In the genomic region with DNA sequence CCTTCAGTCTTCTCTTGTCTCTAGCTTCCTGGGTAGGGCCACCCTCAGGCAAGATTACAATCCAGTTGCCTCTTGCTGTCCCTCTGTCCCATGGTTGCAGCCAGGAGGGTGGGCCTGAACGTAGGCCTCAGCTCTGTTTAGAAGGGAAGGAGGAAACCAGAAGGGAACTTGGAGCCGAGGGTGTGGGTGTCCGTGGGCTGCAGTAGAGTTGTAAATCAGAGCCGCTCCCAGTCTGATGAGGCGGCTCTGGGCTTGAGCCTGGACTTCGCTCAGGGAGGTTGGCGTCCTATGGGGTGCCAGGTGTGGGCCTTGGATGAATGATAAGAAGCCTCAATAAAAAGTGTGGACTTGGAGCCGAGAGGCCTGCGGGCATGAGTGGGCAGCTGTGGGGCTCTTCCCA, we compare ENCODE assay signal across 16 mouse cellular contexts. TPM values are rescaled to one million over a fixed set of nuclear protein-coding genes. Genes with fewer than 3 reads are reported as not detected.
A peak's percentile ranks its signal among the peaks of the same experiment; 100 is the strongest.
DNase-seq lines count a peak whose midpoint lies in the region; ATAC-seq lines count a peak whose summit lies in the region.
"Had no signal": no experiment of that assay in that cellular context is flagged by ENCODE, and none has a peak within 500 bp of the region (broad histone marks: within the 10 kb centered on the region; RNA-seq: fewer than 3 reads in every experiment).

No protein-coding gene starts in this region.

- H3K4me2 ChIP-seq in kidney, embryonic 14.5 days (replicated peaks; ENCODE audit: low read depth, low read length): no peak overlapping the region
- no peak overlapping the region for H3K4me2 ChIP-seq in midbrain, embryonic 12.5 days (replicated peaks)
- H3K4me2 ChIP-seq in midbrain, embryonic 15.5 days: no peak overlapping the region
- H3K4me2 ChIP-seq in stomach, embryonic 16.5 days (ENCODE audit: low read depth, low read length): peak overlapping the region; percentile 52
- H3K4me2 ChIP-seq: heart, embryonic 12.5 days; limb, embryonic 12.5 days; neural tube, embryonic 12.5 days had no signal

- H3K9ac ChIP-seq in kidney, embryonic 14.5 days (ENCODE audit: low read depth, low read length): peak overlapping the region; percentile 34; the same call in 1 of the 2 replicates
- peak overlapping the region; percentile 31; the same call in 1 of the 2 replicates for H3K9ac ChIP-seq in midbrain, embryonic 12.5 days (replicated peaks)
- H3K9ac ChIP-seq in midbrain, embryonic 15.5 days: no peak overlapping the region
- peak overlapping the region; percentile 56 for H3K9ac ChIP-seq in stomach, embryonic 16.5 days (ENCODE audit: low read length)
- H3K9ac ChIP-seq: heart, embryonic 12.5 days; limb, embryonic 12.5 days; neural tube, embryonic 12.5 days had no signal

- no peak for ATAC-seq in kidney, embryonic 14.5 days (ENCODE audit: low FRiP score, low TSS enrichment)
- no peak for ATAC-seq in midbrain, embryonic 12.5 days (ENCODE audit: low FRiP score, low read depth)
- no peak for ATAC-seq in midbrain, embryonic 15.5 days (replicated peaks)
- peak; percentile 13; the same call in 1 of the 2 replicates for ATAC-seq in stomach, embryonic 16.5 days (ENCODE audit: insufficient read depth, low FRiP score)
- ATAC-seq: activated CD4-positive, CD25-positive, alpha-beta regulatory T cell, adult 4 months had no signal

- H3K27me3 ChIP-seq in kidney, embryonic 14.5 days (ENCODE audit: control insufficient read depth, insufficient read depth, low read length): peaks cover 6% of the 10 kb centered on the region; the same call in 1 of the 2 replicates
- 0 out of 2 replicates have a peak, but pooled peaks cover 7% of the 10 kb centered on the region for H3K27me3 ChIP-seq in midbrain, embryonic 12.5 days
- H3K27me3 ChIP-seq in midbrain, embryonic 15.5 days (replicated peaks): no peaks in the 10 kb centered on the region
- no peaks in the 10 kb centered on the region for H3K27me3 ChIP-seq in limb, embryonic 10.5 days (ENCODE audit: low read depth, poor library complexity, severe bottlenecking)
- no peaks in the 10 kb centered on the region for H3K27me3 ChIP-seq in stomach, embryonic 16.5 days (ENCODE audit: control insufficient read depth, insufficient read depth, low read length)
- H3K27me3 ChIP-seq: heart, embryonic 12.5 days; limb, embryonic 12.5 days; neural tube, embryonic 12.5 days had no signal

- WGBS in kidney, embryonic 14.5 days: 43% methylated on average over 9 of the region's 9 CpGs
- 85% methylated on average over 9 of the region's 9 CpGs for WGBS in midbrain, embryonic 12.5 days
- WGBS in midbrain, embryonic 15.5 days: 80% methylated on average over 9 of the region's 9 CpGs
- 67% methylated on average over 9 of the region's 9 CpGs for WGBS in limb, embryonic 10.5 days
- 52% methylated on average over 9 of the region's 9 CpGs for whole genome bisulfite sequencing in stomach, embryonic 16.5 days

- H3K9me3 ChIP-seq in kidney, embryonic 14.5 days (ENCODE audit: control insufficient read depth, low read length): no peaks in the 10 kb centered on the region; the same call in 1 of the 2 replicates
- H3K9me3 ChIP-seq in midbrain, embryonic 12.5 days: no peaks in the 10 kb centered on the region
- no peaks in the 10 kb centered on the region for H3K9me3 ChIP-seq in midbrain, embryonic 15.5 days
- H3K9me3 ChIP-seq in limb, embryonic 10.5 days (replicated peaks): no peaks in the 10 kb centered on the region
- no peaks in the 10 kb centered on the region for H3K9me3 ChIP-seq in stomach, embryonic 16.5 days (replicated peaks; ENCODE audit: control insufficient read depth, low read length)
- H3K9me3 ChIP-seq: hindbrain, embryonic 10.5 days; neural tube, embryonic 12.5 days had no signal

- H3K27ac ChIP-seq in kidney, embryonic 14.5 days (ENCODE audit: low read depth, low read length): no peak overlapping the region
- no peak overlapping the region for H3K27ac ChIP-seq in midbrain, embryonic 12.5 days (replicated peaks)
- H3K27ac ChIP-seq in midbrain, embryonic 15.5 days: no peak overlapping the region
- 0 out of 2 replicates have a peak overlapping the region, but pooled peaks have one; percentile 28 for H3K27ac ChIP-seq in limb, embryonic 10.5 days
- peak overlapping the region; percentile 80 for H3K27ac ChIP-seq in stomach, embryonic 16.5 days (ENCODE audit: low read length)
- H3K27ac ChIP-seq: hindbrain, embryonic 10.5 days; limb, embryonic 12.5 days; neural tube, embryonic 12.5 days had no signal

- DNase-seq in kidney, adult 9 months: no peak
- no peak for DNase-seq in limb, embryonic 10.5 days (ENCODE audit: low spot score)
- DNase-seq in urinary bladder, postnatal 36 days (ENCODE audit: low spot score in 2 of 2): no peak
- DNase-seq: cerebellum, adult 8-10 months; midbrain, embryonic 14.5 days; thymus, postnatal 4 days had no signal

- no peak overlapping the region for H3K4me3 ChIP-seq in kidney, embryonic 14.5 days (ENCODE audit: low read length)
- H3K4me3 ChIP-seq in midbrain, embryonic 12.5 days: no peak overlapping the region
- no peak overlapping the region for H3K4me3 ChIP-seq in midbrain, embryonic 15.5 days
- no peak overlapping the region for H3K4me3 ChIP-seq in limb, embryonic 10.5 days
- peak overlapping the region; percentile 35 for H3K4me3 ChIP-seq in stomach, embryonic 16.5 days (replicated peaks; ENCODE audit: low read length)
- H3K4me3 ChIP-seq: heart, embryonic 12.5 days; hindbrain, embryonic 10.5 days; limb, embryonic 12.5 days; neural tube, embryonic 12.5 days had no signal

- no peaks in the 10 kb centered on the region for H3K4me1 ChIP-seq in kidney, embryonic 14.5 days (ENCODE audit: control insufficient read depth, insufficient read depth, low read length)
- H3K4me1 ChIP-seq in midbrain, embryonic 12.5 days: 0 out of 2 replicates have a peak, but pooled peaks cover 3% of the 10 kb centered on the region
- H3K4me1 ChIP-seq in midbrain, embryonic 15.5 days: no peaks in the 10 kb centered on the region
- peaks cover 23% of the 10 kb centered on the region for H3K4me1 ChIP-seq in limb, embryonic 10.5 days
- H3K4me1 ChIP-seq in stomach, embryonic 16.5 days (ENCODE audit: control insufficient read depth, insufficient read depth, low read length): no peaks in the 10 kb centered on the region
- H3K4me1 ChIP-seq: heart, embryonic 12.5 days; neural tube, embryonic 12.5 days had no signal

- H3K36me3 ChIP-seq in kidney, embryonic 14.5 days (ENCODE audit: control insufficient read depth, insufficient read depth, low read length): peaks cover 19% of the 10 kb centered on the region
- peaks cover 35% of the 10 kb centered on the region for H3K36me3 ChIP-seq in midbrain, embryonic 12.5 days
- H3K36me3 ChIP-seq in midbrain, embryonic 15.5 days (replicated peaks): peaks cover 17% of the 10 kb centered on the region; the same call in 1 of the 2 replicates
- H3K36me3 ChIP-seq in limb, embryonic 10.5 days: peaks cover 34% of the 10 kb centered on the region
- peaks cover 15% of the 10 kb centered on the region for H3K36me3 ChIP-seq in stomach, embryonic 16.5 days (ENCODE audit: control insufficient read depth, insufficient read depth, low read length)

RNA-seq across cellular contexts. Expression of a gene that starts 12.3 kb away (rescaled TPM):
- polyA plus RNA-seq in kidney, embryonic 14.5 days (2014; fragmentation: Nextera tagmentation; extraction: Ambion mirVana): 38.3 and 46.0 TPM in 2 replicates
- polyA plus RNA-seq in midbrain, embryonic 12.5 days (2016; fragmentation: Nextera tagmentation; extraction: Ambion mirVana): 90.8 and 96.9 TPM in 2 replicates
- polyA plus RNA-seq in midbrain, embryonic 15.5 days (2015; fragmentation: Nextera tagmentation; extraction: Ambion mirVana): 107 and 111 TPM in 2 replicates
- polyA plus RNA-seq in limb, embryonic 10.5 days (2016; fragmentation: Nextera tagmentation; extraction: Ambion mirVana): 72.5 and 74.9 TPM in 2 replicates
- polyA plus RNA-seq in stomach, embryonic 16.5 days (2015; fragmentation: Nextera tagmentation; extraction: Ambion mirVana): 77.2 and 98.4 TPM in 2 replicates

RNA-seq across cellular contexts. Expression of a gene that starts 22.7 kb away (rescaled TPM):
- polyA plus RNA-seq in kidney, embryonic 14.5 days (2014; fragmentation: Nextera tagmentation; extraction: Ambion mirVana): 7.2 and 12.4 TPM in 2 replicates
- polyA plus RNA-seq in midbrain, embryonic 12.5 days (2016; fragmentation: Nextera tagmentation; extraction: Ambion mirVana): 13.6 and 14.2 TPM in 2 replicates
- polyA plus RNA-seq in midbrain, embryonic 15.5 days (2015; fragmentation: Nextera tagmentation; extraction: Ambion mirVana): 16.1 and 16.4 TPM in 2 replicates
- 11.4 and 13.0 TPM in 2 replicates for polyA plus RNA-seq in limb, embryonic 10.5 days (2016; fragmentation: Nextera tagmentation; extraction: Ambion mirVana)
- polyA plus RNA-seq in stomach, embryonic 16.5 days (2015; fragmentation: Nextera tagmentation; extraction: Ambion mirVana): 9.3 and 11.2 TPM in 2 replicates

RNA-seq across cellular contexts. Expression of a gene that starts 28.5 kb away (rescaled TPM):
- 16.4 and 19.7 TPM in 2 replicates for polyA plus RNA-seq in kidney, embryonic 14.5 days (2014; fragmentation: Nextera tagmentation; extraction: Ambion mirVana)
- 61.3 and 66.1 TPM in 2 replicates for polyA plus RNA-seq in midbrain, embryonic 12.5 days (2016; fragmentation: Nextera tagmentation; extraction: Ambion mirVana)
- 141 and 149 TPM in 2 replicates for polyA plus RNA-seq in midbrain, embryonic 15.5 days (2015; fragmentation: Nextera tagmentation; extraction: Ambion mirVana)
- polyA plus RNA-seq in limb, embryonic 10.5 days (2016; fragmentation: Nextera tagmentation; extraction: Ambion mirVana): 16.6 and 17.2 TPM in 2 replicates
- polyA plus RNA-seq in stomach, embryonic 16.5 days (2015; fragmentation: Nextera tagmentation; extraction: Ambion mirVana): 20.6 and 22.1 TPM in 2 replicates

RNA-seq across cellular contexts. Expression of a gene that starts 38.0 kb away (rescaled TPM):
- 0.93 TPM in 1 of 2 replicates, not detected in the other for polyA plus RNA-seq in kidney, embryonic 14.5 days (2014; fragmentation: Nextera tagmentation; extraction: Ambion mirVana)
- polyA plus RNA-seq in midbrain, embryonic 12.5 days (2016; fragmentation: Nextera tagmentation; extraction: Ambion mirVana): 0.74 TPM in 1 of 2 replicates, not detected in the other
- polyA plus RNA-seq in midbrain, embryonic 15.5 days (2015; fragmentation: Nextera tagmentation; extraction: Ambion mirVana): not detected in 2 replicates
- 0.97 and 2.1 TPM in 2 replicates for polyA plus RNA-seq in limb, embryonic 10.5 days (2016; fragmentation: Nextera tagmentation; extraction: Ambion mirVana)
- polyA plus RNA-seq in stomach, embryonic 16.5 days (2015; fragmentation: Nextera tagmentation; extraction: Ambion mirVana): 0.41 and 0.48 TPM in 2 replicates
- polyA plus RNA-seq: activated CD4-positive, CD25-positive, alpha-beta regulatory T cell, adult 4 months; forebrain, embryonic 11.5 days; heart, embryonic 12.5 days; hindbrain, embryonic 10.5 days; midbrain, embryonic 14.5 days; neural tube, embryonic 12.5 days had no signal

RNA-seq across cellular contexts. Expression of a gene that starts 42.1 kb away (rescaled TPM):
- polyA plus RNA-seq in kidney, embryonic 14.5 days (2014; fragmentation: Nextera tagmentation; extraction: Ambion mirVana): 0.89 and 2.0 TPM in 2 replicates
- polyA plus RNA-seq in midbrain, embryonic 12.5 days (2016; fragmentation: Nextera tagmentation; extraction: Ambion mirVana): 0.29 and 0.37 TPM in 2 replicates
- 0.40 and 0.47 TPM in 2 replicates for polyA plus RNA-seq in midbrain, embryonic 15.5 days (2015; fragmentation: Nextera tagmentation; extraction: Ambion mirVana)
- polyA plus RNA-seq in limb, embryonic 10.5 days (2016; fragmentation: Nextera tagmentation; extraction: Ambion mirVana): 0.15 and 0.38 TPM in 2 replicates
- polyA plus RNA-seq in stomach, embryonic 16.5 days (2015; fragmentation: Nextera tagmentation; extraction: Ambion mirVana): 1.9 and 2.0 TPM in 2 replicates

Comparison
In these comparisons a context has a peak if more than half of its experiments do, and no peak if none do; other contexts are left out.
1. H3K27ac ChIP-seq: peak in limb, embryonic 10.5 days (single experiment) and stomach, embryonic 16.5 days (single experiment); none in kidney, embryonic 14.5 days (single experiment), midbrain, embryonic 12.5 days (single experiment) and midbrain, embryonic 15.5 days (single experiment).